Mouse (Mus musculus): ENCODE results near the gene Strbp. TPM values are rescaled to one million over a fixed set of nuclear protein-coding genes. Genes with fewer than 3 reads are reported as not detected.

Strbp gene
- total and polyA plus RNA-seq, 3 experiments: 38.4 to 61.8 (median 48.5) TPM

DNA sequence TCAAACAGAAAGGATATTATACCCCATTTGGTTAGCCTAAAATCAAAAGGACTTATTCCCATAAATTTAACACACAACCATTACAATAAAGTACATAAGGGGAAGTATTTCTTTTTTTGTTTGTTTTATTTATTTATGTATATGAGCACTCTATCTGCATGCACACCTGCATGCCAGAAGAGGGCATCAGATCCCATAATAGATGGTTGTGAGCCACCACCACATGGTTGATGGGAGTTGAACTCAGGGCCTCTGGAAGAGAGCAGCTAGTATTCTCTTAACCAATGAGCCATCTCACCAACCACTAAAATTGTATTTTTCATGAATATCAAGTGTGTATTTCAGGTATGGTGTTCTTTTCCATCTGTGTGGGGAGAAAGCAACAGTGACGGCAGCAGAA is 18.8 kb downstream of the Strbp start:
- TF ChIP-seq POLR2A (IDR thresholded peaks at IDR 0.05; ENCODE audit: low read depth, low read length) (no peak), JUN (IDR thresholded peaks at IDR 0.05; ENCODE audit: insufficient read depth, low read depth, low read length) (no peak), ZMIZ1 (IDR thresholded peaks at IDR 0.05; ENCODE audit: low read depth, low read length) (no peak), TBP (conservative IDR thresholded peaks at IDR 0.05; ENCODE audit: low read depth, low read length) (no peak), POLR2AphosphoS2 (IDR thresholded peaks at IDR 0.05; ENCODE audit: low read depth, low read length) (no peak), RAD21 (IDR thresholded peaks at IDR 0.05; ENCODE audit: low read depth, low read length) (peak; percentile 31), SMC3 (IDR thresholded peaks at IDR 0.05; ENCODE audit: low read depth, low read length) (peak; percentile 45), ZC3H11A (IDR thresholded peaks at IDR 0.05; ENCODE audit: low read depth, low read length) (no peak), MAFK (IDR thresholded peaks at IDR 0.05; ENCODE audit: insufficient replicate concordance, low read length) (no peak), BHLHE40 (IDR thresholded peaks at IDR 0.05; ENCODE audit: low read depth, low read length) (no peak), ETS1 (conservative IDR thresholded peaks at IDR 0.05; ENCODE audit: low read depth, low read length) (no peak), MEF2A (IDR thresholded peaks at IDR 0.05; ENCODE audit: borderline replicate concordance, low read depth, low read length) (no peak), CTCF (conservative IDR thresholded peaks at IDR 0.05 in 1 of 2, IDR thresholded peaks at IDR 0.05 in 1 of 2; ENCODE audit: low read depth in 2 of 2, low read length in 2 of 2) (peak in 1 of 2 experiments; percentile 50; a peak in 3 of 4 replicates), GABPA (IDR thresholded peaks at IDR 0.05; ENCODE audit: insufficient replicate concordance, low read depth, low read length) (no peak), CHD1 (IDR thresholded peaks at IDR 0.05; ENCODE audit: low read depth, low read length) (no peak), MYC (IDR thresholded peaks at IDR 0.05; ENCODE audit: low read depth, low read length) (0 out of 2 replicates have a peak, but pooled peaks have one; percentile 27), NELFE (IDR thresholded peaks at IDR 0.05; ENCODE audit: low read depth, low read length) (no peak), USF1 (IDR thresholded peaks at IDR 0.05; ENCODE audit: low read depth, low read length) (no peak)
- dilution Hi-C loops (cut with MboI; ENCODE audit: extremely low pct_ligation_motif_present, extremely low pct_unique_long_range_greater_than_20kb, low sequenced_read_pairs) (no loop called here), in situ Hi-C loops (cut with MboI; ENCODE audit: low pct_ligation_motif_present, low pct_unique_long_range_greater_than_20kb, low sequenced_read_pairs) (no loop called here)
- H3K9ac ChIP-seq (ENCODE audit: insufficient read depth, low read depth): no peak overlapping the region
- H3K9me3 ChIP-seq (replicated peaks; ENCODE audit: low read length): peaks cover 2% of the 10 kb centered on the region
- peaks cover 0 to 2% of the 10 kb centered on the region in 2 experiments; a peak in 1 of 4 replicates for H3K4me1 ChIP-seq (ENCODE audit: control insufficient read depth in 1 of 2, insufficient read depth in 2 of 2)
- peaks cover 0 to 3% of the 10 kb centered on the region in 2 experiments for H3K36me3 ChIP-seq (replicated peaks in 1 of 2; ENCODE audit: control insufficient read depth in 1 of 2, insufficient read depth in 1 of 2, low read length in 1 of 2)
- no peak overlapping the region for H3K4me2 ChIP-seq (ENCODE audit: insufficient read depth, low read depth, poor library complexity, severe bottlenecking)
- no peaks in the 10 kb centered on the region for H3K27me3 ChIP-seq (replicated peaks)
- no peak overlapping the region for H3K27ac ChIP-seq (ENCODE audit: insufficient read depth, low read depth)
- no peak for DNase-seq (ENCODE audit: extremely low read depth)
- H3K79me2 ChIP-seq (replicated peaks; ENCODE audit: control insufficient read depth, extremely low read depth, insufficient read depth, poor library complexity, severe bottlenecking): peaks cover 14% of the 10 kb centered on the region
- H3K4me3 ChIP-seq (replicated peaks in 1 of 3; ENCODE audit: low read depth in 2 of 3, low read length in 2 of 3, poor library complexity in 1 of 3): no peak overlapping the region

DNA sequence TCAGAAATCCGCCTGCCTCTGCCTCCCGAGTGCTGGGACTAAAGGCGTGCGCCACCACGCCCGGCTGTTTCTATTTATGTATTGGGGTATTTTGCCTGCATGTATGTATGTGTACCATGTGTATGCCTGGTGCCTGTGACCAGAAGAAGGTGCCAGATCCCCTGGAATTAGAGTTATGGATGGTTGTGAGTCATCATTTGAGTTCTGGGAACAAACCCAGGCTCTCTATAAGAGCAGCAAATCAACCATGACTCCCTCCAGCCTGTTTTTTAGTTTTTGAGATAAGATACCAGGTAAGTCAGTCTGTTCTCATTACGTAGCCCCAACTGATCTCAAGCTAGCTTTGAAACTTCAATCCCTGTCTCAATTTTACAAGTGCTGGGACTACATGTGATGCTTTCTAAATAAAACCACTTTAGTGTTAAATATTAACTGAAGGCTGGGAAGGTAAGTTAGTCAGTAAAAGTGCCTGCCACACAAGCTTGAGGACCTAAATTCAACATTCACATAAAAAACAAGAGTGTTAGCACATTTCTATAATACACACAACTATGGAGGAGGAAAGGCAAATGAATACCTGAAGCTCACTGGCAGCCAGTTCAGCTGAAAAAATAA is 21.4 kb downstream of the Strbp start:
- no peak for DNase-seq (ENCODE audit: extremely low read depth)
- no peak overlapping the region for H3K27ac ChIP-seq (ENCODE audit: insufficient read depth, low read depth)
- H3K4me1 ChIP-seq (ENCODE audit: control insufficient read depth in 1 of 2, insufficient read depth in 2 of 2): peaks cover 0 to 2% of the 10 kb centered on the region in 2 experiments; a peak in 1 of 4 replicates
- peaks cover 14% of the 10 kb centered on the region for H3K79me2 ChIP-seq (replicated peaks; ENCODE audit: control insufficient read depth, extremely low read depth, insufficient read depth, poor library complexity, severe bottlenecking)
- in situ Hi-C loops (cut with MboI; ENCODE audit: low pct_ligation_motif_present, low pct_unique_long_range_greater_than_20kb, low sequenced_read_pairs): no loop called here
- peaks cover 2% of the 10 kb centered on the region for H3K9me3 ChIP-seq (replicated peaks; ENCODE audit: low read length)
- H3K9ac ChIP-seq (ENCODE audit: insufficient read depth, low read depth): no peak overlapping the region
- dilution Hi-C loops (cut with MboI; ENCODE audit: extremely low pct_ligation_motif_present, extremely low pct_unique_long_range_greater_than_20kb, low sequenced_read_pairs): no loop called here
- H3K4me3 ChIP-seq (replicated peaks in 1 of 3; ENCODE audit: low read depth in 2 of 3, low read length in 2 of 3, poor library complexity in 1 of 3): no peak overlapping the region
- no peak overlapping the region for H3K4me2 ChIP-seq (ENCODE audit: insufficient read depth, low read depth, poor library complexity, severe bottlenecking)
- no peaks in the 10 kb centered on the region for H3K27me3 ChIP-seq (replicated peaks)
- TF ChIP-seq ZNF384 (IDR thresholded peaks at IDR 0.05; ENCODE audit: low read depth, low read length) (no peak), IRF4 (IDR thresholded peaks at IDR 0.05; ENCODE audit: low read depth, low read length) (no peak), POLR2A (IDR thresholded peaks at IDR 0.05; ENCODE audit: low read depth, low read length) (no peak), MAFK (IDR thresholded peaks at IDR 0.05; ENCODE audit: insufficient replicate concordance, low read length) (no peak), MXI1 (IDR thresholded peaks at IDR 0.05; ENCODE audit: low read depth, low read length) (no peak), POLR2AphosphoS2 (IDR thresholded peaks at IDR 0.05; ENCODE audit: low read depth, low read length) (no peak), MAZ (IDR thresholded peaks at IDR 0.05; ENCODE audit: low read depth, low read length) (no peak), EP300 (IDR thresholded peaks at IDR 0.05; ENCODE audit: low read length) (no peak), HCFC1 (IDR thresholded peaks at IDR 0.05; ENCODE audit: low read depth, low read length) (no peak), CHD1 (IDR thresholded peaks at IDR 0.05; ENCODE audit: low read depth, low read length) (no peak), RAD21 (IDR thresholded peaks at IDR 0.05; ENCODE audit: low read depth, low read length) (no peak), BHLHE40 (IDR thresholded peaks at IDR 0.05; ENCODE audit: low read depth, low read length) (no peak)
- peaks cover 0 to 3% of the 10 kb centered on the region in 2 experiments for H3K36me3 ChIP-seq (replicated peaks in 1 of 2; ENCODE audit: control insufficient read depth in 1 of 2, insufficient read depth in 1 of 2, low read length in 1 of 2)

All from CH12.LX (cell line).